Mouse (Mus musculus) liver, postnatal 0 days (tissue): ENCODE results near the gene Pfn3.

Experiments
- CTCF ChIP-seq: sonication (generic); IDR thresholded peaks from 2 replicates; pipeline ENCODE4 v1.5.1; 2016; ENCODE audit warnings: antibody characterized with exemption, low read depth
- EP300 ChIP-seq: IDR thresholded peaks from 2 replicates; pipeline ENCODE4 v1.6.1; 2016; ENCODE audit warnings: antibody characterized with exemption, low read depth, mild to moderate bottlenecking

DNA sequence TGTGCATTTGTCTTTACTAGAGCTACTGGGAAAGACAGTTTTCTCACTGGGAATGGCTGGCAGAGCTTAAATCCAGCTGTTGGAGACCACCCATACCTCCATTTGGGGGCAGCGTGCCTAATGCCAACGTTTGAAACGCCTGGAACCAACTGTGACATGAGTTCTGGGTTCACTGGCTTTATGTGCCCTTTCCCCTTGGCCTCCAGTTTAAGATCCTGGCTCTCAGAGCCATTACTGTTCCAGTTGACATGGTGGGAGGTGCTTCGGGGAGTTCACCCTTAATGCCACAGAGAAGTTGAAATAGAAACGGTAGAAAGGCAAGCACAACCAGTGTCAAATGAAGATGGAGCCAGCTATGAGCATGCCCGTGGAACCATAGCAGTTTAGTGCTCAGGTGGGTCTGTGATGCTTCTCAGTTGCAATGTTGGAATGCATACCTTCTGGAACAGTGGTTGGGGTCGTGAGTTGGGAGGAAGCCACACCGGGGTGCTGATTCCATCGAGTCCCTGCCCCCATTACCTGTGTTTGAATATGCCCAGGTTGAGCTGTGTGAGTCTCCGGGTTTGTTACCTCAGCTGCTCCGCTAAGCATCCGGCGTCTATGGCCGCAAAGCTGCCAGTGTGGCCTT is 48.5 kb upstream of the Pfn3 start:
- TF ChIP-seq EP300, result no peak
- TF ChIP-seq CTCF, result no peak
